Mouse (Mus musculus) liver, embryonic 13.5 days (tissue): ENCODE data around the gene Mfge8. TPM values are rescaled to one million over a fixed set of nuclear protein-coding genes. Genes with fewer than 3 reads are reported as not detected.

Source experiments
- ATAC-seq: fragments of 200-750 bp; cut with Nextera tagmentation; 2 replicates; pipeline ENCODE4 v1.8.0; 2017; ENCODE audit warnings: low read depth, mild to moderate bottlenecking, moderate number of reproducible peaks, moderate library complexity
- DNase-seq: peaks from one replicate; pipeline ENCODE4 v3.0.0; 2022
- H3K27ac ChIP-seq: fragments of 300-500 bp; sonication (generic); 2 replicates; pipeline ENCODE4 v1.5.1; 2015; ENCODE audit warnings: moderate library complexity, mild to moderate bottlenecking, inconsistent platforms
- H3K27me3 ChIP-seq: fragments of 300-500 bp; sonication (generic); 2 replicates; pipeline ENCODE4 v1.6.1; 2015; ENCODE audit warnings: mild to moderate bottlenecking, inconsistent platforms
- H3K36me3 ChIP-seq: fragments of 300-500 bp; sonication (generic); 2 replicates; pipeline ENCODE4 v1.6.1; 2015; ENCODE audit warnings: mild to moderate bottlenecking, inconsistent platforms
- H3K4me1 ChIP-seq: fragments of 300-500 bp; sonication (generic); replicated peaks from 2 replicates; pipeline ENCODE4 v1.6.1; 2015; ENCODE audit warnings: inconsistent platforms
- H3K4me2 ChIP-seq: fragments of 300-500 bp; sonication (generic); 2 replicates; pipeline ENCODE4 v1.6.1; 2015; ENCODE audit warnings: inconsistent platforms, mild to moderate bottlenecking, moderate library complexity
- H3K4me3 ChIP-seq: fragments of 300-500 bp; sonication (generic); replicated peaks from 2 replicates; pipeline ENCODE4 v1.5.1; 2015; ENCODE audit warnings: mild to moderate bottlenecking, inconsistent platforms
- H3K9ac ChIP-seq: fragments of 300-500 bp; sonication (generic); 2 replicates; pipeline ENCODE4 v1.6.1; 2015; ENCODE audit warnings: mild to moderate bottlenecking, inconsistent platforms
- H3K9me3 ChIP-seq: fragments of 300-500 bp; sonication (generic); replicated peaks from 2 replicates; pipeline ENCODE4 v1.6.1; 2016; ENCODE audit warnings: inconsistent platforms
- WGBS: fragments of 180-500 bp; shearing (Covaris S2); methylation state at CpG from one replicate; pipeline ENCODE4 v1.1.7; 2015; ENCODE audit not compliant: insufficient replicate concordance; 5-methylcytosine and 5-hydroxymethylcytosine counted together
- polyA plus RNA-seq: library from polyadenylated mRNA; unstranded; fragments of >200 nt; fragmentation: Nextera tagmentation; extraction: Ambion mirVana; gene quantifications from 2 replicates; pipeline ENCODE4 v1.2.1, GENCODE M21; 2015

Gene Mfge8
- polyA plus RNA-seq = 58.9 and 63.7 TPM in 2 replicates

DNA sequence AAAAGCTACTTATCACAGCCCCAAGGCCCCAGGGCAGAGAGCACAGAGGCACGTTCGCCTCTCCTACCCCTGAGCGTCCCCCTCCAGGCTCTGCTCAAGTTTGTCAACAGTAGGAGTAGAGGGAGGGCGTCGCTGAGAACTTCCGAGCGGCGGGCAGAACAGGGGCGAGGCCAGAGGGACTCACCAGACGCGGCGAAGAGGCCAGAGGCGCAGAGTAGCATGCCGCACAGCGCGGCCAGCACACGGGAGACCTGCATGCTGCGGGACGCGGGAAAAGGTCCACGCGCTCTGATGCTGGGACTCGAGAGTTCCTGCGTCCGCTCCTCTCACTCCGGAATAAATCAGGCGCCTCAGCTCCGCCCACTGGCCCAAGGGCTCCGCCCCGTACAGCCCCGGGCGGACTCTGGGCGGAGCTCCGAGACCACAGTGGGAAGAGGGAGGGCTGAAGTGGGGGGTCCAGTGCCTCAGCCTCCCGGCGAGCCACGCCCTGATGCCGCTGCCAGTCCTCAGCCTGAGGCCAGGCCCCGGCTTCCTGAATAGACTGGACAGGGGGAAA lies at the start of gene Mfge8:
Gene Mfge8 (minus strand): TSS at position 350 of the 556 bp plus-strand sequence.
- Histone ChIP-seq H3K27ac (no peak within 1 kb of the TSS; the same call in 1 of the 2 replicates), H3K36me3 (no peaks in the 10 kb centered on the region), H3K4me3 (peak within 1 kb of the TSS; percentile 65), H3K9ac (peak within 1 kb of the TSS; percentile 58), H3K4me1 (peaks cover 22% of the 10 kb centered on the region), H3K9me3 (no peaks in the 10 kb centered on the region), H3K4me2 (peak within 1 kb of the TSS; percentile 80), H3K27me3 (no peaks in the 10 kb centered on the region; the same call in 1 of the 2 replicates)
- under 1% methylated on average over 39 of the region's 39 CpGs for WGBS
- DNase-seq (peak; percentile 69), ATAC-seq (peak; percentile 84)

DNA sequence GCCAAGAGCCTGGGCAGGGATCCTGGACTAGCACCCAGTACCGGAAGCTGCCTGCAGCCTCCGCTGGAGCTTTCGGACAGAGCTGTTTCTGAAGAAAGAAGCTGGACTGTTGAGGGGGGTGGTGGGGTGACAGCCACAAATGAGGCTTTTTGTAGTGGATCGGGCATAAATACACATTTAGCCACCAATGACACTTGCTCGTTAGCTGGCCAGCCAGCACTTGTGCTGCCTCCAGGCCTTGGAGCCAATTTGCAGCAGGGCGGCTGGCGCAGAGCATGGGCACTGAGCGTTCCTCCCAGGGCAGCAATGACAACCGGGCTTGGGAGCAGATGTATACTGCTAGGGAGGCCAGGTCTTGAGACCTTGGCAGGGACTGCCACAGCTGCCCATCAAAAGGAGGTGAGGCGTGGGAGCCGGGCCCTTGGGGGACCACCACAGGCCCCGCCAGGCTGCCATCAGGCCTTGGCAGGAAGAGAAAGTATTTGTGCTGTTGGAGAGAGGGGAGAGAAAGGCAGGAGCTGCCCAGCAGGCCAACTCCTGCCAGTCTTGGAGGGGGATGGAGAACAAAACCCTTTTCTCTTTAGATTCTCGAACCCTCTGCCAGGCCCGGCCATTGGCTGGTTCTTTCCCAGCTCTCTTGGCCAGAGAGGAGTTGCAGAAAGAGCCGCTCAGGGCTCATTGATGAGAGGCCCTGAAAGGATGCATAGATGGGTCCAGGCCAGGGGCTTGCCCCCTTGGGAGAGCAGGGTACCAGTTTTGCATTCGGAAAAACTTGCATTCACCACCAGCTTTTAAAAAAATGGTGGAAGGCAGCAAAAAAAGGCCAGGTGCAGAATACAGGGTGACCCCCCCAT lies 45.9 kb upstream of the Mfge8 start:
- Histone ChIP-seq H3K36me3 (no peaks in the 10 kb centered on the region), H3K4me1 (peaks cover 11% of the 10 kb centered on the region), H3K4me3 (no peak overlapping the region), H3K9ac (no peak overlapping the region), H3K9me3 (no peaks in the 10 kb centered on the region), H3K27me3 (no peaks in the 10 kb centered on the region), H3K4me2 (no peak overlapping the region), H3K27ac (no peak overlapping the region)
- DNase-seq (no peak), ATAC-seq (no peak)
- 75% methylated on average over 16 of the region's 16 CpGs for WGBS

DNA sequence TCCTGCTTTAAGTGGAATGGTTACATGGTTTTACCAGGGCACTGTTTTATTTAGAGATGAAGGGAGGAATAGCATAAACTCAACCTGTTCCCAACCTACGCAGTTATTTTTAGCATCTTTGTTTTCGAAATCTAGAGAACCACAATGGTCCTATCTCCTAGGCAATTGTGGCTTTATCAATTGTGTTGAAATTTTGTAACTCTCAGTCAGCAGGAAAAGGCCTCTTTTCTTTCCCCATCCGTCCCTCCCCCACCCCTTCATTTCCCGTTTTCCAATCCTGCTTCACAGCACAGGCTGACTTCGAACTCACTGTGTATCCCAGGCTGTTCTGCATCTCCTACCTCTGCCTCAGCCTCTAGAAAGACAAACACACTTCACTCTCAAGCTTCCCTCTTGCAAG lies 45.1 kb upstream of the Mfge8 start:
- ATAC-seq (no peak), DNase-seq (no peak)
- no peaks in the 10 kb centered on the region for H3K36me3 ChIP-seq
- peaks cover 11% of the 10 kb centered on the region for H3K4me1 ChIP-seq
- no peak overlapping the region for H3K27ac ChIP-seq
- no peak overlapping the region for H3K4me2 ChIP-seq
- no peak overlapping the region for H3K4me3 ChIP-seq
- no peaks in the 10 kb centered on the region for H3K9me3 ChIP-seq
- WGBS = 20% methylated on average over 5 of the region's 5 CpGs
- H3K27me3 ChIP-seq = no peaks in the 10 kb centered on the region
- H3K9ac ChIP-seq = no peak overlapping the region

DNA sequence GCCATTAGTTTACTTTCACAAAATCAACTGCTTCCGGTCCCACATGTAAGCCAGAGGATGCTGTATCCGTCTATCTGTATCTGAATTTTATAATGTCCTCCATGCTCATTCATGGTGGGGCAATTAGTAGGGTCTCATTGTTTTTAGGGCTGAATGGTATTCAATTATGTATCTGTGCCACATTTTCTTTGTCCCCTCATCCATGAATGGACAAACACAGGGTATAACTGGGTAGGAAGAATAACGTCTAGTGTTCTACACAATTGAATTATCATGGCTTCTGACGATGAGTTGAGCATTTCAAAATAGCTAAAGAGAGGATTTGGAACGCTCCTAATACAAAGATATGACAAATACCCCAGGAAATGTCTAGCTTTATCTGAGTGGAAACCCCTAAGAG lies 42.6 kb upstream of the Mfge8 start:
- Histone ChIP-seq H3K9me3 (no peaks in the 10 kb centered on the region), H3K27ac (no peak overlapping the region), H3K4me3 (no peak overlapping the region), H3K36me3 (no peaks in the 10 kb centered on the region), H3K4me2 (no peak overlapping the region), H3K27me3 (no peaks in the 10 kb centered on the region), H3K4me1 (peaks cover 11% of the 10 kb centered on the region), H3K9ac (no peak overlapping the region)
- no peak for ATAC-seq
- no peak for DNase-seq
- 43% methylated on average over 5 of the region's 5 CpGs for WGBS

DNA sequence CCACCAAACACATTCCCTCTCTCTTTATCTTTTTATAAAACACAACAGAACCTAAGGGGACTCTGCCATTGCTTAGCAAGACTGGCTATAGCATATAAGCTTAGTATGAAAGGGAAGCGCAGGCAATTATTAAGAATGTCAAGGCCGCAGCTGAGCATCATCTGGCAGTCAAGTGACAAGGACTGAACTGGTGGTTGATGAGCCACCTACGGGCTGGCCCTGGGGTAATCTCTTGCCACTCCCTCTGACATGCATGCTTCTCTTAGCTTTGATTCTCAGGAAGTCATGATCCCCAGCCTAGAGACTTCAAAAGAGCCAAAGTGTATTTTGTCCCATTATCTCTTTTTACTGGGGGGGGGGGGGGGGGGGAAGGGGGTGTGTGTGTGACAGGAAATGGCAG lies 41.7 kb upstream of the Mfge8 start:
- H3K27ac ChIP-seq = no peak overlapping the region
- 15% methylated on average over 3 of the region's 3 CpGs for WGBS
- H3K4me2 ChIP-seq = no peak overlapping the region
- no peaks in the 10 kb centered on the region for H3K27me3 ChIP-seq
- H3K36me3 ChIP-seq = no peaks in the 10 kb centered on the region
- no peak overlapping the region for H3K9ac ChIP-seq
- no peak for ATAC-seq
- no peaks in the 10 kb centered on the region for H3K9me3 ChIP-seq
- H3K4me3 ChIP-seq = no peak overlapping the region
- H3K4me1 ChIP-seq = peaks cover 11% of the 10 kb centered on the region
- DNase-seq = no peak

DNA sequence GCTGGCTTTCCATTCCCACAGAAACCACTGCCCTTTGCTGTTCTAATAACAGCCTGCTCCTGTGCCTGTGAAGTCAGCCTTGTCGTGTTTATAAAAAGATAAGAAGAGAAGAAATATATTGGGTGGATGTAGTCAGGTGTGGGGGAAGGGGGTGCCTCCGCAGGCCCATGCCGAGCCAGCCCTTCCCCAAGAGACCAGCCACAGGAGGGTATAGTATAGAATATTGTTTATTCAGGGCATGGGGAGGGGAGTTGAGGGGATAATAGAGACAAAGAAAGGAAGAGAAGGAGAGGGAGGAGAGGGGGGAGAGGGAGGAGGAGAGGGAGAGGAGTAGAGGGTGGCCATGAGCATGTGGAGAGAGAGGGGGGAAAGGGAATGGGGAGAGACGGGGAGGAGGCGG lies 40.4 kb upstream of the Mfge8 start:
- WGBS = 19% methylated on average over 3 of the region's 5 CpGs
- Histone ChIP-seq H3K4me1 (peaks cover 11% of the 10 kb centered on the region), H3K27ac (no peak overlapping the region), H3K9me3 (no peaks in the 10 kb centered on the region), H3K27me3 (no peaks in the 10 kb centered on the region), H3K4me3 (no peak overlapping the region), H3K9ac (no peak overlapping the region), H3K4me2 (no peak overlapping the region), H3K36me3 (no peaks in the 10 kb centered on the region)
- DNase-seq = no peak
- no peak for ATAC-seq

DNA sequence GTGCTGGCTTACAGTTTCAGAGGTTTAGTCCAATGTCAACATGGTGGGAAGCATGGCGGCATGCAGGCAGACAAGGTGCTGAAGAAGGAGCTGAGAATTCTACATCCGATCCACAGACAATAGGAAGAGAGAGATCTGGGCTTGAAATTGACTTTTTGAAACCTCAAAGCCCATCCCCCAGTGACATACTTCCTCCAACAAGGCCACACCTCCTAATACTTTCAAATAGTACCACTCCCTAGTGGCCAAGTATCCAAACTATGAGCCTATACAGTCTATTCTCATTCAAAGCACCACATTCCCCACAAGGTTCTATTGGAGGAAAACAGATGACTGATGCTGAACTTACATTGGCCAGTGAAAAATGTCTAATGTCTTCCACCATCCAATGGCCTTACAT lies 38.7 kb upstream of the Mfge8 start:
- no peak for DNase-seq
- Histone ChIP-seq H3K4me3 (no peak overlapping the region), H3K4me1 (peaks cover 7% of the 10 kb centered on the region), H3K9me3 (no peaks in the 10 kb centered on the region), H3K4me2 (no peak overlapping the region), H3K27me3 (no peaks in the 10 kb centered on the region), H3K9ac (no peak overlapping the region), H3K36me3 (no peaks in the 10 kb centered on the region), H3K27ac (no peak overlapping the region)
- ATAC-seq = no peak
- 71% methylated on average over 2 of the region's 2 CpGs for WGBS

DNA sequence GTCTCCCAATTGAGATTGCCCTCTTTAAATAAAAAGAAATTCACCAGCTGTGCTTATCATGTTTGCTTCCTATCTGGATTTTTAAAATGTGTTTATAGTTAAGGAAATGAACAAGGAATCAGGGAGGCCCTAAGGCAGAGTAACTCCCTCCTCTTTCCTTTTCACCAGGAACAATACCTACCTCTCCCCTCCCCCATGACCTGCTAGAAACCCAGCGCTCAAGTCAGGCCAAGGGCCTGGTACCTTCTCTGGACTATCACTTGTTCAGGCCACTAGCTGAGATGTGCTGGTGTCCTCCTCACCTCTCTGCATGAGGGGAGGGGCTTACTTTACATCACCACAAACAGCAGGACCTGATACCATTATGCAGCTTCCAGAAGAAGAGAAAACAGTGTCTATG lies 34.6 kb upstream of the Mfge8 start:
- no peaks in the 10 kb centered on the region for H3K27me3 ChIP-seq
- no peaks in the 10 kb centered on the region for H3K36me3 ChIP-seq
- H3K9me3 ChIP-seq = no peaks in the 10 kb centered on the region
- ATAC-seq = no peak
- WGBS = 59% methylated on average over 1 of the region's 1 CpGs
- H3K4me1 ChIP-seq = no peaks in the 10 kb centered on the region
- H3K27ac ChIP-seq = no peak overlapping the region
- no peak overlapping the region for H3K9ac ChIP-seq
- DNase-seq = no peak
- no peak overlapping the region for H3K4me2 ChIP-seq
- H3K4me3 ChIP-seq = no peak overlapping the region

DNA sequence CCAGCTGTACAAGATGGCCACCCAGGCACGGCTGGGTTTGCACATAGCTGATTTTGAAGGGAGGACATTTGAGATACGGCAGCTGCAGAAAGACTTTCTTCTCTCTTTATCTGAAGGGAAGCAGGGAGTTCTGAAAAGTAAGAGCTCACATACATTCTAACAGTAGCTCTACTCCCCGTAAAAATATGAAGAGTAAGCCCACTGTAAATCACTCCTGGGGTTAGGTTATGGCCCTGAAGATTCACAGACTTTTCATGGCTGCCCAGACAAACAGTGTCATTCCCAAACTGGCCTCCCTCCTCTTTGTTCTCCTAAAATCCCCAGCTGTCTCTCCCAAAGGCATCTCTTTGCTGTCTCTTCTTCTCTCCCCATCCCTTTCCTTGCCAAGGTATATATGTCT lies 24.9 kb upstream of the Mfge8 start:
- DNase-seq (no peak), ATAC-seq (no peak)
- H3K4me1 ChIP-seq = peaks cover 7% of the 10 kb centered on the region
- no peak overlapping the region for H3K9ac ChIP-seq
- no peak overlapping the region for H3K4me3 ChIP-seq
- no peaks in the 10 kb centered on the region for H3K36me3 ChIP-seq
- no peaks in the 10 kb centered on the region for H3K9me3 ChIP-seq
- H3K4me2 ChIP-seq = no peak overlapping the region
- no peak overlapping the region for H3K27ac ChIP-seq
- no peaks in the 10 kb centered on the region for H3K27me3 ChIP-seq
- 52% methylated on average over 3 of the region's 3 CpGs for WGBS

DNA sequence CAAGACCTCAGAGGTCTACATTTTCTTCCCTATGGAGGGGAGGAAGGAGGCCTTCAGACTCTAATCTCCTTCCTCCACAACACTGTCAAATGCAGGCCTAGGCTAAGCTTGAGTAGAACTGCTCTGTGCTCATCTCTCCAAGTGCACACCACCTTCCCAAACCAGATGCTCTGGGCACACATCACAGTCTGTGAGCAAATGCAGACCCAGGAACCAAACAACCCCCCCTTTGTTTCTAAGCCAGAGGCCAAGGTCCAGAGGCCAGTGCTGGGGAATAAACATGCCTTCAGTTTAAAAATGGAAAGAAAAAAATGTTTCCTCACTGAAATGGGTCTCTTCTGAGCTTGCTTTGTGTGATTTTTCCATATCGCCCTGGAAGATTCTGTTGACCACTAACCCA lies 22.9 kb upstream of the Mfge8 start:
- Histone ChIP-seq H3K4me3 (no peak overlapping the region), H3K9ac (no peak overlapping the region), H3K36me3 (no peaks in the 10 kb centered on the region), H3K27me3 (no peaks in the 10 kb centered on the region), H3K27ac (no peak overlapping the region; the same call in 1 of the 2 replicates), H3K4me1 (peaks cover 7% of the 10 kb centered on the region), H3K4me2 (no peak overlapping the region), H3K9me3 (no peaks in the 10 kb centered on the region)
- no peak for DNase-seq
- ATAC-seq = peak; percentile 51; the same call in 1 of the 2 replicates
- 57% methylated on average over 1 of the region's 1 CpGs for WGBS

DNA sequence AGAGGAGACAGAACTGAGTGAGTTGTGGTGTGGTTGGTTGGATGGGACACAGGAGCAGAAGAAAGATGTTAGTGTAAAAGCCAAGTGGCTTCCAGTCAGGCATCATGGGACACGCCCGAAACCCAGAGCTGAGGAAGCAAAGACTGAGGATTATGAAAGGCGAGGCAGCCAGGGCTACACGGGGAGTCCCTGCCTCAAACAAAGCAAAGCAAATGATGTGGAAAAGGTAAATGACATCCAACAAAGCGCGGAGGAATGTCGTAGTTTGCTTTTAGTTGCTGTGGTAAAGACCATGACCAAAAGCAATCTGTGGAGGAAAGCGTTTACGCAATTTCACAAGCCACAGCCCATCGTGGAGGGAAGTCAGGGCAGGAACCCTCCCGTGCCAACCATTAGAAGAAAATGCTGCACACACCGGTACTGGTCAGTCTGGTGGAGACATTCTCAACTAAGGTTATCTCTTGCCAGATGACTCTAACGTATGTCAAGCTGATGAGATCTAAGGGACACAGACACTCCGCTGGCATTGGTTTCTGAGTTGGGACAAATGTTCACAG lies 18.2 kb upstream of the Mfge8 start:
- Histone ChIP-seq H3K4me1 (peaks cover 6% of the 10 kb centered on the region), H3K4me3 (no peak overlapping the region), H3K27me3 (no peaks in the 10 kb centered on the region), H3K9me3 (no peaks in the 10 kb centered on the region), H3K36me3 (no peaks in the 10 kb centered on the region), H3K9ac (no peak overlapping the region), H3K27ac (no peak overlapping the region), H3K4me2 (no peak overlapping the region)
- no peak for ATAC-seq
- 55% methylated on average over 14 of the region's 14 CpGs for WGBS
- DNase-seq = no peak
